Mouse (Mus musculus): ENCODE measurements around the gene Prickle1. TPM values are rescaled to one million over a fixed set of nuclear protein-coding genes. Genes with fewer than 3 reads are reported as not detected.

Gene Prickle1
- polyA plus RNA-seq, 1 experiment from 2014 or later: 27.7 TPM

DNA sequence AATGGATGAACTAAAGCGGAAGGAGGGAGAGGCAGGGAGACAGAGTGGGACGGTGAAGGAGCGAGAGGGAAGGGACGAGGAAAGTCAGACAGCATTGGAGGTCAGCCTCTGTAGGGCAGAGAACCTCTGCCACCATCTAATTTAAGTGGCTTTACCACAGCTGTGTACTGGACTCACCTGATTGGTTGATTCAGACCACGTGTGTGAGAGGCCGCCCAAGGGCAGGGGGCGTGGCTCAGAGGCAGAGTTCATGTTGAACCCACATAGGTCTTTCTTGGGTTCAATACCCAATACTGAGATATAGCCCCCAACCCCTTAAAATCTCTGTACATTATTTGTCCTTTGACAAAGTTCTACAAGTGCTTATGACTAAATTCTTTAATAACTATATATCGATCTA lies 8.0 kb downstream of the Prickle1 start:
- no peak overlapping the region for H3K4me3 ChIP-seq (ENCODE audit: low read length)
- H3K9ac ChIP-seq (ENCODE audit: low read depth, low read length): no peak overlapping the region
- no peaks in the 10 kb centered on the region for H3K9me3 ChIP-seq (ENCODE audit: control insufficient read depth, low read length)
- no peak overlapping the region for H3K27ac ChIP-seq (ENCODE audit: low read depth, low read length)
- 90% methylated on average over 8 of the region's 8 CpGs for WGBS
- no peak overlapping the region for H3K4me2 ChIP-seq (replicated peaks; ENCODE audit: low read depth, low read length)
- ATAC-seq (ENCODE audit: low FRiP score, low TSS enrichment): no peak
- peaks cover 19% of the 10 kb centered on the region for H3K4me1 ChIP-seq (ENCODE audit: control insufficient read depth, insufficient read depth, low read length)
- peaks cover 3% of the 10 kb centered on the region; the same call in 1 of the 2 replicates for H3K36me3 ChIP-seq (ENCODE audit: control insufficient read depth, insufficient read depth, low read length)
- H3K27me3 ChIP-seq (ENCODE audit: control insufficient read depth, insufficient read depth, low read length): no peaks in the 10 kb centered on the region

DNA sequence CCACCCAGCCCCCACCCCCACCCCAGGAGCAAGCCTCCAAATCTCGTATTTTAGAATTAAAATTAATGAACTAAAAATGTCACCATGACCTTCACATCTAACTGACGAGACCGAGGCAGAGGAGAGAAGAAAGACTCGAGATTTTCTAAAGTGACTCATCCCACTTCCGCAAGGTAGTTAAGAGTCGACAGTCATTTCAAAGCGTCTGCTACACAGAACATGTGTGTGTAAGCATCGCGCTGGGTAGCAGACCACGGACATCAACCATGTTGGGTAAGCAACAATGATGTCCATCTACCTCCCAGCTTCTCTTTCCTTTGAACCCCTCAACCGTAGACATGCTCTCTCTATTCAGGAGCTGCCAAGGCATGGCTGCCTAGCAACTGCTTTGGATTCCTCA lies 12.6 kb downstream of the Prickle1 start:
- ATAC-seq (ENCODE audit: low FRiP score, low TSS enrichment): no peak
- WGBS: 86% methylated on average over 11 of the region's 11 CpGs
- H3K36me3 ChIP-seq (ENCODE audit: control insufficient read depth, insufficient read depth, low read length): peaks cover 3% of the 10 kb centered on the region; the same call in 1 of the 2 replicates

DNA sequence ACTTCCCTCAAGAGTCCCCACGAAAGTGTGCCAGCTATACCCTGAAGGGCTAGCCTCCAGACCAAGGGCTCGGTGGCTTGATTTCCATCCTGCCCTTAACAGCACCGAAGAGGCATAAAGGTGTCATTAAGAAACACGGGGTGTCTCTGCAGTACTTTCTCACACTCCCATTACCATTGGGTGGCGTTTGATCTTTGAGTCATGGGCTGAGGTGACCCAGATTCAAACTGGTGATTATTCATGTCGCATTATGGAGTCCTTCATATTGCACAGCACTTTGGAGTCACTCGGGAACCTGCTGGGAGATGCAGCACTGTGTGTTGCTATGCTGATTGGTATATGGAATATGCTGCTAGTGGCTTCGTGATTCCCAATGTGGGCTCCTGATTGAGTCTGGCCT lies 14.0 kb downstream of the Prickle1 start:
- Histone ChIP-seq H3K27ac (ENCODE audit: low read depth, low read length) (no peak overlapping the region), H3K4me3 (ENCODE audit: low read length) (no peak overlapping the region), H3K27me3 (ENCODE audit: control insufficient read depth, insufficient read depth, low read length) (no peaks in the 10 kb centered on the region), H3K36me3 (ENCODE audit: control insufficient read depth, insufficient read depth, low read length) (peaks cover 3% of the 10 kb centered on the region; the same call in 1 of the 2 replicates), H3K4me1 (ENCODE audit: control insufficient read depth, insufficient read depth, low read length) (0 out of 2 replicates have a peak, but pooled peaks cover 6% of the 10 kb centered on the region), H3K9me3 (ENCODE audit: control insufficient read depth, low read length) (peaks cover 9% of the 10 kb centered on the region; the same call in 1 of the 2 replicates), H3K9ac (ENCODE audit: low read depth, low read length) (no peak overlapping the region), H3K4me2 (replicated peaks; ENCODE audit: low read depth, low read length) (no peak overlapping the region)
- no peak for ATAC-seq (ENCODE audit: low FRiP score, low TSS enrichment)
- WGBS: 82% methylated on average over 8 of the region's 8 CpGs

More for the DNA sequence above, 12.6 kb downstream of the Prickle1 start:
- H3K4me1 ChIP-seq (ENCODE audit: control insufficient read depth, insufficient read depth, low read length): 0 out of 2 replicates have a peak, but pooled peaks cover 6% of the 10 kb centered on the region
- H3K27me3 ChIP-seq (ENCODE audit: control insufficient read depth, insufficient read depth, low read length): no peaks in the 10 kb centered on the region
- no peak overlapping the region for H3K27ac ChIP-seq (ENCODE audit: low read depth, low read length)
- peaks cover 3% of the 10 kb centered on the region; the same call in 1 of the 2 replicates for H3K9me3 ChIP-seq (ENCODE audit: control insufficient read depth, low read length)
- H3K4me3 ChIP-seq (ENCODE audit: low read length): no peak overlapping the region
- H3K4me2 ChIP-seq (replicated peaks; ENCODE audit: low read depth, low read length): no peak overlapping the region
- H3K9ac ChIP-seq (ENCODE audit: low read depth, low read length): no peak overlapping the region

GRCm38 (mm10) chr15:93579899-93580298 lies 15.8 kb downstream of the Prickle1 start:
- no peak overlapping the region for H3K4me3 ChIP-seq (ENCODE audit: low read length)
- WGBS: 36% methylated on average over 9 of the region's 9 CpGs

GRCm38 (mm10) chr15:93579100-93579499 lies 16.6 kb downstream of the Prickle1 start:
- no peak overlapping the region for H3K4me2 ChIP-seq (replicated peaks; ENCODE audit: low read depth, low read length)
- 0 out of 2 replicates have a peak overlapping the region, but pooled peaks have one; percentile 0 for H3K27ac ChIP-seq (ENCODE audit: low read depth, low read length)
- no peaks in the 10 kb centered on the region; the same call in 1 of the 2 replicates for H3K36me3 ChIP-seq (ENCODE audit: control insufficient read depth, insufficient read depth, low read length)
- 52% methylated on average over 9 of the region's 9 CpGs for WGBS
- H3K9ac ChIP-seq (ENCODE audit: low read depth, low read length): no peak overlapping the region
- H3K4me3 ChIP-seq (ENCODE audit: low read length): no peak overlapping the region
- H3K4me1 ChIP-seq (ENCODE audit: control insufficient read depth, insufficient read depth, low read length): 0 out of 2 replicates have a peak, but pooled peaks cover 6% of the 10 kb centered on the region
- peaks cover 9% of the 10 kb centered on the region; the same call in 1 of the 2 replicates for H3K9me3 ChIP-seq (ENCODE audit: control insufficient read depth, low read length)
- no peaks in the 10 kb centered on the region for H3K27me3 ChIP-seq (ENCODE audit: control insufficient read depth, insufficient read depth, low read length)
- ATAC-seq (ENCODE audit: low FRiP score, low TSS enrichment): 0 out of 2 replicates have a peak, but pooled peaks have one; percentile 5

More at GRCm38 (mm10) chr15:93579899-93580298, 15.8 kb downstream of the Prickle1 start:
- no peaks in the 10 kb centered on the region for H3K27me3 ChIP-seq (ENCODE audit: control insufficient read depth, insufficient read depth, low read length)
- ATAC-seq (ENCODE audit: low FRiP score, low TSS enrichment): no peak
- H3K9ac ChIP-seq (ENCODE audit: low read depth, low read length): no peak overlapping the region
- no peak overlapping the region for H3K4me2 ChIP-seq (replicated peaks; ENCODE audit: low read depth, low read length)
- H3K9me3 ChIP-seq (ENCODE audit: control insufficient read depth, low read length): peaks cover 9% of the 10 kb centered on the region; the same call in 1 of the 2 replicates
- 0 out of 2 replicates have a peak, but pooled peaks cover 6% of the 10 kb centered on the region for H3K4me1 ChIP-seq (ENCODE audit: control insufficient read depth, insufficient read depth, low read length)
- peaks cover 2% of the 10 kb centered on the region; the same call in 1 of the 2 replicates for H3K36me3 ChIP-seq (ENCODE audit: control insufficient read depth, insufficient read depth, low read length)
- no peak overlapping the region for H3K27ac ChIP-seq (ENCODE audit: low read depth, low read length)

- H3K4me1 ChIP-seq (ENCODE audit: control insufficient read depth, insufficient read depth, low read length): 0 out of 2 replicates have a peak, but pooled peaks cover 6% of the 10 kb centered on the region
- ATAC-seq (ENCODE audit: low FRiP score, low TSS enrichment): peak; percentile 33; the same call in 1 of the 2 replicates
- no peak overlapping the region for H3K4me2 ChIP-seq (replicated peaks; ENCODE audit: low read depth, low read length)
Measured at GRCm38 (mm10) chr15:93576361-93576760, 19.3 kb downstream of the Prickle1 start.

DNA sequence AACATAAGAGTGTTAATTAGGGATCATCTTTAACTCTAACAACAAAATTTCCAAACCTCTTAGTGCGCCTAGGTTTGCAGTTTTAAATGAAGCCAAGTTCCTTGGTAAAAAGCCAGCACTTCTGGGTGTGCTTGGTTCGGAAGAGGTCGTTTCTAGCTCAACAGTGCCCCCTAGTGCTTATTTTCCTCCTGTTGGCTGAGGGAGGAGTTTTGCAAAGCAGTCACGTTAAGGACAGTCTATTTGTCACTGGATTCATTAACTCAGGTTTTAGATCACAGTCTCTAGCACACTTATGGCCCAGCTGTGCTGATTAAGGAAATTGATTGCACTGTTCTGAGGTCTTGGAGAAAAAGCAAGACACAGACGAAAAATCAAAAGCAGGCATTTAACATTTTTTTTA lies 19.8 kb downstream of the Prickle1 start:
- Histone ChIP-seq H3K9me3 (ENCODE audit: control insufficient read depth, low read length) (peaks cover 9% of the 10 kb centered on the region; the same call in 1 of the 2 replicates), H3K36me3 (ENCODE audit: control insufficient read depth, insufficient read depth, low read length) (no peaks in the 10 kb centered on the region; the same call in 1 of the 2 replicates), H3K9ac (ENCODE audit: low read depth, low read length) (no peak overlapping the region), H3K4me1 (ENCODE audit: control insufficient read depth, insufficient read depth, low read length) (peaks cover 8% of the 10 kb centered on the region; the same call in 1 of the 2 replicates), H3K27ac (ENCODE audit: low read depth, low read length) (no peak overlapping the region), H3K4me3 (ENCODE audit: low read length) (no peak overlapping the region), H3K4me2 (replicated peaks; ENCODE audit: low read depth, low read length) (no peak overlapping the region), H3K27me3 (ENCODE audit: control insufficient read depth, insufficient read depth, low read length) (no peaks in the 10 kb centered on the region)
- 12% methylated on average over 5 of the region's 5 CpGs for WGBS
- peak; percentile 74; the same call in 1 of the 2 replicates for ATAC-seq (ENCODE audit: low FRiP score, low TSS enrichment)

More at GRCm38 (mm10) chr15:93576361-93576760, 19.3 kb downstream of the Prickle1 start:
- no peak overlapping the region for H3K27ac ChIP-seq (ENCODE audit: low read depth, low read length)
- no peaks in the 10 kb centered on the region; the same call in 1 of the 2 replicates for H3K36me3 ChIP-seq (ENCODE audit: control insufficient read depth, insufficient read depth, low read length)
- no peak overlapping the region for H3K4me3 ChIP-seq (ENCODE audit: low read length)
- no peak overlapping the region for H3K9ac ChIP-seq (ENCODE audit: low read depth, low read length)
- no peaks in the 10 kb centered on the region for H3K27me3 ChIP-seq (ENCODE audit: control insufficient read depth, insufficient read depth, low read length)
- WGBS: 58% methylated on average over 9 of the region's 9 CpGs
- peaks cover 9% of the 10 kb centered on the region; the same call in 1 of the 2 replicates for H3K9me3 ChIP-seq (ENCODE audit: control insufficient read depth, low read length)

DNA sequence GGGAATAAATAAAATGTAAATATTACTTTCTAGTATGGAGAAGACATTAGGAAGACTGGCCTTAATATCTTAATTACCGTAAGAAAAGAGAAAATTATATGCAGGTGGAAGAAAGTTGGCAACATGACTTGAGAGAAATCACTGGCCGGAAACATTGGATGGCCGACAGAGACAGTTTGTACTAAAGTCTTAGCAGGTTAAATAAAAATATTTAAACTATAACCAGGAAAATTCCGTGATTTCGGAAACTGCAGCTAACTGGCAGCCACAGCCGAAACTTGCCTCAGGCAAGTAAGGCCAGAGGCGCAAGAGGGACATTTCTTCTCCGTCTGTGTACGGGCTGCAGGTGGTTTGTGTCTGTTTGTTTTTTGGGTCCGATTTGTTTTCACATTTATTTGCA lies 22.8 kb downstream of the Prickle1 start:
- Histone ChIP-seq H3K9ac (ENCODE audit: low read depth, low read length) (no peak overlapping the region), H3K36me3 (ENCODE audit: control insufficient read depth, insufficient read depth, low read length) (no peaks in the 10 kb centered on the region; the same call in 1 of the 2 replicates), H3K4me1 (ENCODE audit: control insufficient read depth, insufficient read depth, low read length) (peaks cover 10% of the 10 kb centered on the region; the same call in 1 of the 2 replicates), H3K4me3 (ENCODE audit: low read length) (no peak overlapping the region), H3K27ac (ENCODE audit: low read depth, low read length) (no peak overlapping the region), H3K27me3 (ENCODE audit: control insufficient read depth, insufficient read depth, low read length) (no peaks in the 10 kb centered on the region), H3K4me2 (replicated peaks; ENCODE audit: low read depth, low read length) (no peak overlapping the region), H3K9me3 (ENCODE audit: control insufficient read depth, low read length) (peaks cover 4% of the 10 kb centered on the region; the same call in 1 of the 2 replicates)
- 95% methylated on average over 10 of the region's 10 CpGs for WGBS
- ATAC-seq (ENCODE audit: low FRiP score, low TSS enrichment): no peak

DNA sequence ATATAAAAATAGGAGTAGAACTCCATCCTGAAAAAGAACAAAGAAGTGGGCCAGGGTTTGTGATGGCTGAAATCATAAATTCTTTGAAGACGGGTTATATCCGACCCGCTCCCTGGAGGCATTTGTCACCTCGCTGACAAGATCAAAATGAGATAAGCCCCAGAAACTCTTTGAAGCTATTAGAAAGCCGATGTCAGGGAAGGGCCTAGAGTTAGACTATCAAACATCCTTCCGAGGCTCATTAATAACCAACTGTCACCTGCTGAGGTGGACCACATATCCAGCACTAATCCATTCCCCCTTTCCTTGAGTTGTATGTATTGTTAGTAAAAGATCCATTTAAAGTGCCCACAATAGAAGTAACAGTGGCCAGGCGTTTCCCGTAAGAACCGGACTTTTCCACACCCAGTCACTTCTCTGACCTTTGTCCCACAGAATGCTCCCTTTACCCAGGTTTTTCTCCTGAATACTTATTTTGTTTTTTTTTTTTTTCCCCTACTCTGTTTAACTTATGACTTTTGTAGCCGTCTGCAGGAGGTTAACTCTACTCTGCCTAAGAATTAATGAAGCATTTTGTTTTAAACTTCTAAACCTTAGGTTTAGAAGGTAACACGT lies 24.7 kb downstream of the Prickle1 start:
- Histone ChIP-seq H3K4me2 (replicated peaks; ENCODE audit: low read depth, low read length) (no peak overlapping the region), H3K9ac (ENCODE audit: low read depth, low read length) (no peak overlapping the region), H3K4me3 (ENCODE audit: low read length) (no peak overlapping the region), H3K36me3 (ENCODE audit: control insufficient read depth, insufficient read depth, low read length) (no peaks in the 10 kb centered on the region; the same call in 1 of the 2 replicates), H3K9me3 (ENCODE audit: control insufficient read depth, low read length) (no peaks in the 10 kb centered on the region), H3K27me3 (ENCODE audit: control insufficient read depth, insufficient read depth, low read length) (no peaks in the 10 kb centered on the region), H3K4me1 (ENCODE audit: control insufficient read depth, insufficient read depth, low read length) (peaks cover 16% of the 10 kb centered on the region; the same call in 1 of the 2 replicates), H3K27ac (ENCODE audit: low read depth, low read length) (no peak overlapping the region)
- WGBS: 43% methylated on average over 11 of the region's 11 CpGs
- no peak for ATAC-seq (ENCODE audit: low FRiP score, low TSS enrichment)
